Mouse (Mus musculus): Measurements from ENCODE around the gene Nfam1.
A peak's percentile ranks its signal among the peaks of the same experiment; 100 is the strongest.
"Not testable (repeated sequence)": the region's sequence is repeated elsewhere in the genome, so short reads cannot be mapped to it uniquely, and the experiment has no call there.

Gene Nfam1

GRCm38 (mm10) chr15:83032981-83033541, at the start of gene Nfam1:
Nfam1 (minus strand) TSS chr15:83033306.
- no peak for DNase-seq (ENCODE audit: extremely low read depth, low read depth, low spot score)

DNA sequence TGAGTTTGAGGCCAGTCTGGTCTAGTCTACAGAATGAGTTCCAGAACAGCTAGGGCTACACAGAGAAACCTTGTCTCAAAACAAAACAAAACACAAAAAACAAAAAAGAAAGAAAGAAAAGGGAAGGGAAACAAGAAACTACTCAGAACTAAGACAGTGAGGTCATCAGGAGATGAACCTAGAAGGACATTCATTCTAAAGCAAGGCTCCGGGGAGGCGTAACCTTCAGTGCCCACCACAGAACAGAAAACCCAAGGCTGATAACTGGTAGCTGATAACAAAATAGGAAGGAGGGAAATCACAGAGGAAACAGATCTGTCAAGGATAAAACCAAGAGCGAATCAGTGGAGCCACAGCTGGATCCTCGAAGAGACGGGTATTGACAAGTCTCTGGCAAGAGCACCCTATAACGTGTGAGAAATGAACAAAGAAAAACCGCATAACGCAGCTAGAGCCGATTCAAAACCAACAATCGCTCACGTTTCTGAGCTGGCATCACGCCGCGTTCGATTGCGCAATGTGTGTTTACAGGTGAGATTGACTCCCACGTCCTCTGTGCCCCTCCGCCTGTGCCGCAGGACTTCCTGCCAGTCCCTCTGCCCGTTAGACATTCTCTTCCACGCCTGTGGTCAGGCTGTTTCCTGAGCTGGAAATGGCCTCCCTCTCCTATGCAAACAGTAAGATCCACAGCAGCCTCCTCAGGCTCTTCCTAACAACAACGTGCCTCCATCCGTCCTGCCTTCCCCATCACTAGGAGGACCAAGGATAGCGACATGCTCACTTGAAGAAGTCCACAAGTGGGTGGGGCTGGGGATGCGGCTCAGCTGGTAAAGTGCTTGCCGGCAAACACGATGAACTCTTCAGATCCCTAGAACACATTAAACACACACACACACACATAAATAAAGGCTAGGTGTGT, 42.8 kb upstream of the Nfam1 start:
- DNase-seq (ENCODE audit: extremely low read depth, low read depth, low spot score): no peak

- DNase-seq (ENCODE audit: extremely low read depth, low read depth, low spot score): no peak
Measured at GRCm38 (mm10) chr15:83074179-83074578, 41.1 kb upstream of the Nfam1 start.

DNA sequence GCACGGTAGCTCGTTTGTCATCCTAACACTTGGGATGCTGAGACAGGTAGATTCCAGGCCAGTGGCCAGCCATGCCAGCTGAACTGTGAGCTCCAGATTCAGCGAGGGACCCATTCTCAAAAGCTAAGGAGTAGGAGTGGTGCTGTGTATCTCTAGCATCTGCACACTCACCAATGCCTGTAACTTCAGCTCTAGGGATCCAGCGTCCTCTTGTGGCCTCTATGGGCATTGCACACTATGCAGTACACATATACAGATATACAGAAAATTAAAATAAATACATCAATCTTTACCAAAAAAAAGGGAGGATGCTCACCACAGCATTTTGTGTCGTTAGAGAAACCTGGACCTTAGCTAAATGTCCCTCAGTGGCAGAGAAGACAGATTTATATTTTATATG, 38.6 kb upstream of the Nfam1 start:
- DNase-seq (ENCODE audit: extremely low read depth, low read depth, low spot score): no peak

- no peak for DNase-seq (ENCODE audit: extremely low read depth, low read depth, low spot score)
Measured at GRCm38 (mm10) chr15:83070942-83071341, 37.8 kb upstream of the Nfam1 start.

DNA sequence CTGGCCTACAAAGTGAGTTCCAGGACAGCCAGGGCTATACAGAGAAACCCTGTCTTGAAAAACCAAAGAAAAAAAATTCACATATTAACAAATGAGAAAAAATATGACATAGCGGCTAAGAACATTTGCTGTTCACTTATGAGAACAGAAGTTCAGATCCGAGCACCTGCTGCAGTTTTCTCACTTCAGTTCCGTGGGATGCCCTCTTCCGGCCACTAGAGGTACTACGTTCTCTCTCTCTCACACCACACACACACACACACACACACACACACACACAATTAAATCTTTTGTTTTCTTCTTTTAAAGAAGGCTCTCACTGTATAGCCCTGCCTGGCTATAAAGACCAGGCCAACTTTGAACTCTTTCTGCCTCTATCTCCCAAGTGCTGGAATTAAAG, 35.2 kb upstream of the Nfam1 start:
- DNase-seq (ENCODE audit: extremely low read depth, low read depth, low spot score): no peak

- no peak for DNase-seq (ENCODE audit: extremely low read depth, low read depth, low spot score)
Measured at GRCm38 (mm10) chr15:83065543-83065942, 32.4 kb upstream of the Nfam1 start.

DNA sequence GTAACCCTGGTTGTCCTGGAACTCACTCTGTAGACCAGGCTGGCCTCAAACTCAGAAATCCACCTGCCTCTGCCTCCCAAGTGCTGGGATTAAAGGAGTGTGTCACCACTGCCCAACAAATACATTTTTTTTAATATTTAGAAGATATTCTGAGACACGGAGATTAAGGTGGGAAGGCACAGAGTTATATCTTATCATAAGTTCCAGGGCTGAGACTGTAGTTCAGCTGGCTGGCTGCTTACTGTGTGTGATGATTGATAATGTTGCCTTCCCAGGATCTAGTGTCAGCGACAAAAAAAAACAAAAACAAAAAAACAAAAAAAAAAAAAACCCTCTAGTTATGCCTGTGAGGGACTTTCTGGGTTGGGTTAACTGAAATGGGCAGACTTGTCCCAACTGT, 29.5 kb upstream of the Nfam1 start:
- DNase-seq (ENCODE audit: extremely low read depth, low read depth, low spot score): not testable (repeated sequence)

GRCm38 (mm10) chr15:83061689-83062088, 28.6 kb upstream of the Nfam1 start:
- DNase-seq (ENCODE audit: extremely low read depth, low read depth, low spot score): no peak

- no peak for DNase-seq (ENCODE audit: extremely low read depth, low read depth, low spot score)
Measured at GRCm38 (mm10) chr15:83059233-83059660, 26.1 kb upstream of the Nfam1 start.

DNA sequence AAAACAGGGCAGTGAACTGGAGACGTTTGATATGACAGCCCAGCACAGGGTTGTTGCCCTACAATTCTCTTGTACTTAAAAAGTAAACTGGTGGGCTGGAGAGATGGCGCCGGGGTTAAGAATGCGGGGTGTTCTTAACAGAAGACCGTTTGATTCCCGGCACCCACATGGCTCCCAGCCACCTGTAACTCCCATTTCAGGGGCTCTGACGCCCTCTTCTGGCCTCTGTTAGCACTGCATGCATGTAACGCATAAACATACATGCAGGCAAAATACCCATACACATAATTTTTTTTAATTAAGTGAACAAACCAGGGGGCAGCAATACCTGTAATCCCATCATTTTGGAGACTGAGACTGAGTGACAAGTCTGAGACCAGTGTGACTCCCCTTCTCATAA, 24.4 kb upstream of the Nfam1 start:
- no peak for DNase-seq (ENCODE audit: extremely low read depth, low read depth, low spot score)

DNA sequence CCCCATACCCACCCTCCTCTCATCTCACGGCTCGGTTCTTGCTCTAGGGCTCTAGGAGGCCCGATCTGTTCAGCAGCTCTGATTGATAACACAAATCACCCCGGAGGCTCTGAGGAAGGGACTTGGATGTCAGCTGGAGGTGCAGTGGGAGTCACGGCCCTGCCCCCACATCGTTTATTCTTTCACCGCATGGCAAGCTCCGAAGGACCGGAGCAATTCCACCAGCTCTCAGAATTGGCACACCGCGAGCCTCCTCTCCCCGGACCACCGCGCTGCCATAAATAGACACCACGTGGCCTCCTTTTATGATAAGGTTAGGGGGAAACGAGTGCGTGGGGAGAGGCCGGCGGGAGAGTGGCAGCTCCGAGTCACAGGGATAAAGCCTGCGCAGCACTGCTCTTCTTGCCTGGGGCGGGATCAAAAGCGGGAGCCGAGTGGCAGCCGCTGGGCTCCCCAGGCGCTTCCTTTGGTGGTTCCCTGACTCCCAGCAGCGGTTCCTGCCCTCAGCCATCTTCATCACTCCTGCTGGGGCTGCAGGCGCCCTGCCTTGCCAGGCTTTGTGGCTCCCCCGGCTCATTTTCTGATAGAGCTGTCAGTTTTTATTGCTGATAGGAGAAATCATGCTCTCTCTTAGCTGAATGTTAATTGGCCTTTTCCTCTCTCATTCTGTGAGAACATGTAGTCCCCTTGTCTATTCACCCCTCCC, 23.4 kb upstream of the Nfam1 start:
- DNase-seq (ENCODE audit: extremely low read depth, low read depth, low spot score): no peak

- DNase-seq (ENCODE audit: extremely low read depth, low read depth, low spot score): no peak
Measured at GRCm38 (mm10) chr15:83055569-83055968, 22.5 kb upstream of the Nfam1 start.

DNA sequence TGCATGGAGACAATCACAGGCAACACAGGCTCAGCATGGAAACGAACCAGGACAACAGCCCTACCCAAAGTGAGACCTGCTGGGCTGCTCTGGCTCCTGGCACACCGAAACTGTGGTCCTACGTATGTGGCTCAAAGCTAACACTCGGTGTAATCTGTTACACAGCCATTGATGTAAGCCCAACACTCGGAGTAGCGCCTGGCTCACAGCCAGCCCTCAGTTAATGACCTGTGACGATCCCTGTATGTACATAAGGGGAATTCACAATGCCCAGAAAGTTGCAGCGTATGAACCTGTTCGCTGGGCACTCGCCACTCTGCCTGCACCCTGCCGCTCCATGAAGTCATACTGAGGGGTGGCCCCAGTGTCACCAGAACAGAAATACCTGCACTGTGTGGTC, 20.2 kb upstream of the Nfam1 start:
- DNase-seq (ENCODE audit: extremely low read depth, low read depth, low spot score): peak; percentile 52

DNA sequence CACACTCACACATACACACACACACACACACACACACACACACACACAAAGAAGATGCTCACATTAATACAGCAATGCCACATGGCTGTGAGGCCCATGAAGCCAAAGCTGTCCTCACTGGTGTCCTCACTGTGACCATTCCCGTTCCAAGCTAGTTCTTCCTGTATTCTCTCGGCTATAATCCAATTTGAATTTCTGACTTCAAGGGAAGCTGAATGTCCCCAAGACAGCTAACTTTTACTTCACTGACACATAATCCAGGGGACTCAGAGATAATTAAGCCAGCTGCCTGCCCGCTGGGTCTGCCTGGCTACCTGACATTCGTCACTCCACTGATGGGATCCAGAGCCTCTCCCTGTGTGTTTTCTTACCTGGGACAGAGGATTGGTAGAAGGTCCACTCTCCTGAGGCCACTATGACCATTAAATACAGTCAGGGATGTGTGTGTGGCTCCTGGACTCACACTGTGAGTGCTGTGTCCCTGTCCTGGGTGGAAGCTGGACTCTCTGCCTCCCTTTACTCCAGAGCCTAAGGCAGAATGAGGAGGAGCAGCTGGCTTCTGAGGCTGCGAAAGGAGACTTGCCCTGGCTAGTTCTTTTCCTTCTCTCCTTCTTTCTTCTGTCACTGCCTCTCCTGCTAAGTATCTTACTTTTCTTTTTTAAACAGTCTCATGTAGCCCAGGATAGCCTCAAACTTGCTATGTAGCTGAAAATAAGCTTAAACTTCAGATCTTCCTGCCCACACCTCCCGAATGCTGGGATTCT, 19.4 kb upstream of the Nfam1 start:
- peak; percentile 81 for DNase-seq (ENCODE audit: extremely low read depth, low read depth, low spot score)

DNA sequence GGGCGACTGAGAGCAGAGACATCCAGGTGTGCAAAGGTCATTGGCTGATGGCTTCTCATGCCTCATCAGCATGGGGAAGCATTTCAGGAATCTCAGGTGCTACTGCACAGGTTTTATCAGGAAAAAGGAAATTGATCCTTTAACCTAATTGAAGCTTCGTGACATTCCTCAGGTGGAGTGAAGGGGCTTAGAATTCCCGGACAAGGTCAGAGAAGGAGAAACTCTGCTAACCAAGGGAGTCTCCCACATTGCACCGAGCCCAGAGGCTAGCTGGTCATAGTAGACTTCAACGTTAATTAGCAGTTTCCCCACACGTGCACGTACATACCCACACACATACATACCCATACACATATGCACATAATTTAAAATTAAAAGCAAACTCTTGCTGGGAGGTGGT, 13.6 kb upstream of the Nfam1 start:
- DNase-seq (ENCODE audit: extremely low read depth, low read depth, low spot score): no peak

- DNase-seq (ENCODE audit: extremely low read depth, low read depth, low spot score): no peak
Measured at GRCm38 (mm10) chr15:83046308-83046707, 13.2 kb upstream of the Nfam1 start.

- not testable (repeated sequence) for DNase-seq (ENCODE audit: extremely low read depth, low read depth, low spot score)
Measured at GRCm38 (mm10) chr15:83045565-83045964, 12.5 kb upstream of the Nfam1 start.

DNA sequence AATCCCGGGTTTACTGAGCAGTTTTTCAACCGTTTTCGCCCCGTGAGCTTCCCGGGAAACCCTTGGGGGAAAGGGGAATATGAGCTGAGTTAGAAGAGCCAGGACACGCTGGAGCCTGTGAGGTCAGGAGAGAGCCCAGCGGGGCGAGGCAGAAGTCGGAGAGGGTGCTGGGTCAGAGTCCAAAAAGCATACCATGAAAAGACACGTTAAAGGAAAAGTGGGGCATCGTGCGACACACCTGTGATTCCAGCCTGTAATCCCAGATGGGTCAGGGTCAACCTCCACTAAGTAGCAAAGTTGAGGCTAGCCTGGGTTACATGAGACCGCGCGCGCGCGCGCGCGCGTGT, 10.2 kb upstream of the Nfam1 start:
- DNase-seq (ENCODE audit: extremely low read depth, low read depth, low spot score): no peak

DNA sequence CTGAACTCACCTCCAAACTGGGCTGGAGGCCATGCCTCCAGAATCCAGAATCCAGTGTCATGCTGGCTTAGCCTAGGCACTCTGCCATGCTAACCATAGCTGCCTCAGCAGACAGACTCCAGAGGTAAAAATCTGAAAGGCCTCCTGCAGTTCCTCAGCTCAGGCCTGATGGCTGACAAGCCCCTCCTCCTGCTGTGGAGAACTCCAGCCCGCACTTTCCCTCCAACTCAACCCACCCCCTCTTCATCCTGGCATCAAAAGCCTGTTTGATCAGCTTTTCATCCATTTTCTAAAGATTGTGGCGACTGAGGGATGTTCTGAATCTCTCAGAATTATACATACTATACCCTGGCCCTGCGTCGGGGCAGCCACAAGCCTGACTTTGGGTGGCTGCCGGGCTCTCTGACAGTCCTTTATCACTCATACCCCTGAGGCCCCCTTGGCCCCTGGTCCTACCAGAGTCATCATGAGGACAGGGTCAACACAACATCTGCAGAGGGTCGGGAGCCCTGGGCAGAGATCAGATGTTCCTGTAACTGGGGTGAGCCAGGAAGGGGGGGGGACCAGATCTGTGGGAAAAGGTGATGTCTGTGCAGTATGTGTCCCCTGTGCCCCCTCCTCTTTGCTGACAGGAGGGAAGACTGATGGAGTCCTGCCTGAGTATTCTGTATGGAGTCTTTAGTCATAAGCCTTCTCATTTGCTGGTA, 9.7 kb upstream of the Nfam1 start:
- DNase-seq (ENCODE audit: extremely low read depth, low read depth, low spot score): no peak

GRCm38 (mm10) chr15:83040156-83040555, 7.0 kb upstream of the Nfam1 start:
- DNase-seq (ENCODE audit: extremely low read depth, low read depth, low spot score): no peak
